Mouse (Mus musculus): ENCODE results near the gene Cldn20. TPM values are rescaled to one million over a fixed set of nuclear protein-coding genes. Genes with fewer than 3 reads are reported as not detected.

Gene Cldn20
- total and polyA plus RNA-seq, 3 experiments = 0.37 TPM; not detected in 2

DNA sequence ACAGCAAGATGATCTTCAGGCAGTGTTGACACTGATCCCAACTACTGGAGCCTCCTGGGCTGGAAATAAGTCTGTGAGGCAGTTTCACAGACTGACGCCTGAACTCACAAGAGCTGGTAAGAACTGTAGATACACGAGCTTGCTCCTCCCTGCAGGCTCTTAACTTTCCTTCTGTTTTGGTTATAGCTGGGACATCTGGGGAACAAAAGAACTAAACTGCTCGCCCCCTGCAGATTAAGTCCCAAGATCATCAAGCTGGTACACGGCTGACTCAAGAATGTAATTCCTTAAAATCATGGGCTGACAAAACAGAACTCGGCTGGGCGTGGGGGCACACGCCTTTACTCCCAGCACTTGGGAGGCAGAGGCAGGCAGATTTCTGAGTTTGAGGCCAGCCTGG is 1.8 kb upstream of the Cldn20 start:
- 82% methylated on average over 7 of the region's 7 CpGs for WGBS
- DNase-seq = no peak
- no peak for TF ChIP-seq EP300 (IDR thresholded peaks at IDR 0.05; ENCODE audit: insufficient read depth, low read depth, low read length)
- TF ChIP-seq POLR2A (IDR thresholded peaks at IDR 0.05; ENCODE audit: insufficient read depth, low read depth, low read length) = no peak
- no peak for TF ChIP-seq CTCF (IDR thresholded peaks at IDR 0.05)
- Histone ChIP-seq H3K79me2 (replicated peaks; ENCODE audit: control insufficient read depth, insufficient read depth, low read length) (no peaks in the 10 kb centered on the region), H3K27ac (no peak overlapping the region), H3K36me3 (ENCODE audit: control insufficient read depth, insufficient read depth, low read length) (no peaks in the 10 kb centered on the region), H3K4me3 (no peak overlapping the region), H3K4me1 (ENCODE audit: control insufficient read depth, insufficient read depth, low read length) (no peaks in the 10 kb centered on the region), H3K9ac (ENCODE audit: low read depth, low read length) (no peak overlapping the region), H3K27me3 (ENCODE audit: control insufficient read depth, insufficient read depth, low read length) (no peaks in the 10 kb centered on the region)
- intact Hi-C loops (cut with DNase I) = no loop called here

DNA sequence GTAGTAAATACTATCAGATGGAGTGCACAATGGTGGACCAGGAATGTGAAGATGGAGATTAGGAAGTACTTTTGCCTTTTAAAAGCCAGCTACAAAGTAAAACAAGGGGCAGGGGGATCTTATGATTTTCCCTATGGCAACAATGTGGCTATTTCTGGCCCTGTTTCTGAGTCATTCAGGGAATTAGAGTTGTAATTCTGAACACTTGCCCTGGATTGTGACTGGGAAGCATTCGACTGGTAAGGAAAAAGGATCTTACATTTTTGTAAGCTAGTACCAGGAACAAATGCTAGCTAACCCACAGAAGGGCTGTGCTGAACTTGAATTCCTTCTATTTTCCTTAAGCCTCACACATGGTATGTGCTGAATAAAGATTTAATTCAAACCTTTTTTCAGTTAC is 713 bp upstream of the Cldn20 start:
- 47% methylated on average over 1 of the region's 1 CpGs for WGBS
- Histone ChIP-seq H3K27me3 (ENCODE audit: control insufficient read depth, insufficient read depth, low read length) (no peaks in the 10 kb centered on the region), H3K27ac (no peak overlapping the region), H3K36me3 (ENCODE audit: control insufficient read depth, insufficient read depth, low read length) (no peaks in the 10 kb centered on the region), H3K4me3 (no peak overlapping the region), H3K4me1 (ENCODE audit: control insufficient read depth, insufficient read depth, low read length) (no peaks in the 10 kb centered on the region), H3K9ac (ENCODE audit: low read depth, low read length) (no peak overlapping the region), H3K79me2 (replicated peaks; ENCODE audit: control insufficient read depth, insufficient read depth, low read length) (no peaks in the 10 kb centered on the region)
- TF ChIP-seq POLR2A (IDR thresholded peaks at IDR 0.05; ENCODE audit: insufficient read depth, low read depth, low read length) (no peak), EP300 (IDR thresholded peaks at IDR 0.05; ENCODE audit: insufficient read depth, low read depth, low read length) (no peak), CTCF (IDR thresholded peaks at IDR 0.05) (no peak)
- no peak for DNase-seq
- intact Hi-C loops (cut with DNase I) = no loop called here

DNA sequence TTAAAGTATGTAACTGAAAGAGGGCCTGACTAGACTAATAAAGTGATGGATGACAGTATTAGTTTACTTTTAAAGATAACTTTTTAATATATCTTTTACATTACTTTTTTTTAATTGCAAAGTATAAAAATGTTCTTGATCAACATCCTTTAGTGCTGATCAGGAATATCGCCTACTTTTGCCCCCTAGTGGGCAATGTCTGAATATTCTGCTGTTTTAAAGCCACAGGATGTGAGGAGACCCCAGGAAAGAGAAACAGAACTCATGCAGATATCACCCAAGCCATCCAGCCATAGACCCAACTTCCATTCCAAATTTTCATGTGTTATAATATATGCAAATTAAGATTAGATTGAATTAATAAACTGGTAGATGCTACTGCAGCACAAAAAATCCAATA is 1.1 kb downstream of the Cldn20 start:
- Histone ChIP-seq H3K4me3 (no peak overlapping the region), H3K27me3 (ENCODE audit: control insufficient read depth, insufficient read depth, low read length) (no peaks in the 10 kb centered on the region), H3K9ac (ENCODE audit: low read depth, low read length) (no peak overlapping the region), H3K4me1 (ENCODE audit: control insufficient read depth, insufficient read depth, low read length) (no peaks in the 10 kb centered on the region), H3K79me2 (replicated peaks; ENCODE audit: control insufficient read depth, insufficient read depth, low read length) (no peaks in the 10 kb centered on the region), H3K27ac (no peak overlapping the region), H3K36me3 (ENCODE audit: control insufficient read depth, insufficient read depth, low read length) (no peaks in the 10 kb centered on the region)
- TF ChIP-seq EP300 (IDR thresholded peaks at IDR 0.05; ENCODE audit: insufficient read depth, low read depth, low read length) = no peak
- no peak for TF ChIP-seq POLR2A (IDR thresholded peaks at IDR 0.05; ENCODE audit: insufficient read depth, low read depth, low read length)
- peak; percentile 67 for TF ChIP-seq CTCF (IDR thresholded peaks at IDR 0.05)
- WGBS = 51% methylated on average over 1 of the region's 1 CpGs
- no peak for DNase-seq
- intact Hi-C loops (cut with DNase I) = no loop called here

DNA sequence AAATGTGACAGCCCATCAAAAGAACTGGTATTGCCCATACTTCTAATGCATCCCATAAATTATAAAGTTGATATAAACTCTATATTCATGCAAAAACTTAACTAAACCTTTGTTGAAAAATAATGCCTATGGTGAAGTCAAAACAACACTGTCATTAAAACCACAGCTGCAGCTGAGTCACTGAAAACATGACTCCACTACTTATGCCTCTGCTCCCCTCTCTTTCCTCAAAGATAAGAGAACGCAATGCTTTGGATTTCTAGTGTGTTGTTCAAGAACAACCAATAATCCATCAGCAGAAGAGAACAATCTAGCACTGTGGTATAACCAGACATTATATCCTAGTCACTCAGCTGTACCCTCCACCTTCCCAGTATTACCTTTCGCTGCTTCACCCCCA is 8.0 kb downstream of the Cldn20 start:
- Histone ChIP-seq H3K9ac (ENCODE audit: low read depth, low read length) (no peak overlapping the region), H3K27ac (no peak overlapping the region), H3K4me3 (no peak overlapping the region), H3K79me2 (replicated peaks; ENCODE audit: control insufficient read depth, insufficient read depth, low read length) (no peaks in the 10 kb centered on the region), H3K27me3 (ENCODE audit: control insufficient read depth, insufficient read depth, low read length) (no peaks in the 10 kb centered on the region), H3K4me1 (ENCODE audit: control insufficient read depth, insufficient read depth, low read length) (no peaks in the 10 kb centered on the region), H3K36me3 (ENCODE audit: control insufficient read depth, insufficient read depth, low read length) (no peaks in the 10 kb centered on the region; the same call in 1 of the 2 replicates)
- DNase-seq = no peak
- WGBS = 82% methylated on average over 2 of the region's 2 CpGs
- intact Hi-C loops (cut with DNase I) = no loop called here
- TF ChIP-seq POLR2A (IDR thresholded peaks at IDR 0.05; ENCODE audit: insufficient read depth, low read depth, low read length) (no peak), EP300 (IDR thresholded peaks at IDR 0.05; ENCODE audit: insufficient read depth, low read depth, low read length) (no peak), CTCF (IDR thresholded peaks at IDR 0.05) (no peak)

DNA sequence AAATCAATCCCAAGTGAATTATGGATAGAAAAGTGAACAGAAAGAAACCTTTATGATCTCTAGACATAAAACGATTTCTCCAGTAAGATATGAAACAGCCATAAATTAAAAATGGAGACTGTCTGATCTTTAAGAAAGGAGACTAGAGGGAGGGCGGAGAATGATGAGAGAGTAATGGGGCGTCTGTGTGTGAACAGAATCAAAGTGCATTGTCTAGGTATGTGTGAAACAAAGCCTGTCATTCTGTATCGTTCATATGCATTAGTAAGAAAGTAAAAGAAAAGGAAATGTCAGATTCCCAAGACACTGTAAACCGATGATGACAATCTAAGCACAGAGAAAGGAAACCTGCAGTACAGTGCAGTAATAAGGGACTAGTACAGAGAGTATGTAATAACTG is 8.7 kb downstream of the Cldn20 start:
- H3K36me3 ChIP-seq (ENCODE audit: control insufficient read depth, insufficient read depth, low read length) = no peaks in the 10 kb centered on the region; the same call in 1 of the 2 replicates
- no peaks in the 10 kb centered on the region for H3K4me1 ChIP-seq (ENCODE audit: control insufficient read depth, insufficient read depth, low read length)
- H3K4me3 ChIP-seq = no peak overlapping the region
- no peak for DNase-seq
- H3K79me2 ChIP-seq (replicated peaks; ENCODE audit: control insufficient read depth, insufficient read depth, low read length) = no peaks in the 10 kb centered on the region
- H3K27ac ChIP-seq = no peak overlapping the region
- no peaks in the 10 kb centered on the region for H3K27me3 ChIP-seq (ENCODE audit: control insufficient read depth, insufficient read depth, low read length)
- no peak overlapping the region for H3K9ac ChIP-seq (ENCODE audit: low read depth, low read length)
- TF ChIP-seq CTCF (IDR thresholded peaks at IDR 0.05) (no peak), EP300 (IDR thresholded peaks at IDR 0.05; ENCODE audit: insufficient read depth, low read depth, low read length) (no peak), POLR2A (IDR thresholded peaks at IDR 0.05; ENCODE audit: insufficient read depth, low read depth, low read length) (no peak)
- WGBS = 85% methylated on average over 5 of the region's 5 CpGs
- intact Hi-C loops (cut with DNase I) = no loop called here

DNA sequence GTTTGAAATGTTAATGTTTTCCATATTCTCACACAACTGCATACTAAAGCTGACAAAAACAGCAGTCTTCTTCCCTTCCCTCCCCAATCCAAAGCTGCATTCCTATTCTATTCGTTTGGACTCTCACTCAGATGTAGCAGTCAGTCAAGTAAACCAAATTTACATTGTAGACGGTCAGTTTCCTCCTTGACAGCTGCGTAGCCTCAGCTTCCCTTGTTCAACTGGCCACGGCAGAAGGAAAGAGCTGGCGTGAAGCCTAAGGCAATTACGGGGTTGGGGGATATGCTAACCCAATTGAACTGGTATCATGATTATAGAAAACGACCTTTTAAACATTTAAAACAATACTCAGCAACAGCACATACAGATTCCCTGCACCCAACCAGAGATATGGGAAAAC is 15.4 kb downstream of the Cldn20 start:
- no peaks in the 10 kb centered on the region for H3K4me1 ChIP-seq (ENCODE audit: control insufficient read depth, insufficient read depth, low read length)
- H3K4me3 ChIP-seq = no peak overlapping the region
- H3K9ac ChIP-seq (ENCODE audit: low read depth, low read length) = no peak overlapping the region
- no peaks in the 10 kb centered on the region for H3K79me2 ChIP-seq (replicated peaks; ENCODE audit: control insufficient read depth, insufficient read depth, low read length)
- 67% methylated on average over 7 of the region's 7 CpGs for WGBS
- no peak overlapping the region for H3K27ac ChIP-seq
- no peaks in the 10 kb centered on the region; the same call in 1 of the 2 replicates for H3K36me3 ChIP-seq (ENCODE audit: control insufficient read depth, insufficient read depth, low read length)
- TF ChIP-seq EP300 (IDR thresholded peaks at IDR 0.05; ENCODE audit: insufficient read depth, low read depth, low read length) = no peak
- no peak for TF ChIP-seq POLR2A (IDR thresholded peaks at IDR 0.05; ENCODE audit: insufficient read depth, low read depth, low read length)
- TF ChIP-seq CTCF (IDR thresholded peaks at IDR 0.05) = no peak
- DNase-seq = no peak
- intact Hi-C loops (cut with DNase I) = no loop called here
- no peaks in the 10 kb centered on the region for H3K27me3 ChIP-seq (ENCODE audit: control insufficient read depth, insufficient read depth, low read length)
